Mouse (Mus musculus) cerebral cortex, adult 2 months (tissue): ENCODE results near the gene Igsf23.

Source experiments
- WGBS: fragments of 180-500 bp; shearing (Covaris S2); methylation state at CpG from one replicate; pipeline ENCODE4 v1.1.7; 2018; 5-methylcytosine and 5-hydroxymethylcytosine counted together

Igsf23 gene

DNA sequence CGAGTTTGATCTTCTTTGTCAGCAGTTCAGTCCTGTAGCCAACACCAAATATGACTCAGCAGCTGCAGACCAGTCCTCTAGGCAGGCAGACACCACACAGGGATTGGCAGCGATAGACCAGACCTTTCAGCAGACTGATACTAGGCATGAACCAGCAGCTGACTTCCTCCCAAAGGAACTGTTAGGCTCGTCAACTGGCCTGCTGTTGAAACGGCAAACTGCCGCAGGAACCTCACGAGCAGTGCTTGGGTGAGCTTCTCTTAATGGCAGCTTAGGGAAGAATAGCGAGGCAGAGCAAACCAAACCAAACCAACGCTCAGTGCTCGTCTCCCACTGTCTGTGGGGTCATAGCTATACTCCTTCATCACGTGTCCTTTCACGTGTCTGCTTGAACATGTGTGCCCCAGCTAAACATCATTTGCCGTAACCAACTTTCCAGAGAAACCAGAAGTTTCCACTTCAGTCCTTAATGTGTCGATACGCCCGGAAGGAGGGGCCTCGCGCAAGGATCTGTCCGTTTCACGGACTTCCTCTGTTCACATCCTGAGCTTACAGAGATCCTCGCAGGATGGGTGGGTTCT lies 15.3 kb downstream of the Igsf23 start:
- WGBS, result 71% methylated on average over 20 of the region's 20 CpGs

DNA sequence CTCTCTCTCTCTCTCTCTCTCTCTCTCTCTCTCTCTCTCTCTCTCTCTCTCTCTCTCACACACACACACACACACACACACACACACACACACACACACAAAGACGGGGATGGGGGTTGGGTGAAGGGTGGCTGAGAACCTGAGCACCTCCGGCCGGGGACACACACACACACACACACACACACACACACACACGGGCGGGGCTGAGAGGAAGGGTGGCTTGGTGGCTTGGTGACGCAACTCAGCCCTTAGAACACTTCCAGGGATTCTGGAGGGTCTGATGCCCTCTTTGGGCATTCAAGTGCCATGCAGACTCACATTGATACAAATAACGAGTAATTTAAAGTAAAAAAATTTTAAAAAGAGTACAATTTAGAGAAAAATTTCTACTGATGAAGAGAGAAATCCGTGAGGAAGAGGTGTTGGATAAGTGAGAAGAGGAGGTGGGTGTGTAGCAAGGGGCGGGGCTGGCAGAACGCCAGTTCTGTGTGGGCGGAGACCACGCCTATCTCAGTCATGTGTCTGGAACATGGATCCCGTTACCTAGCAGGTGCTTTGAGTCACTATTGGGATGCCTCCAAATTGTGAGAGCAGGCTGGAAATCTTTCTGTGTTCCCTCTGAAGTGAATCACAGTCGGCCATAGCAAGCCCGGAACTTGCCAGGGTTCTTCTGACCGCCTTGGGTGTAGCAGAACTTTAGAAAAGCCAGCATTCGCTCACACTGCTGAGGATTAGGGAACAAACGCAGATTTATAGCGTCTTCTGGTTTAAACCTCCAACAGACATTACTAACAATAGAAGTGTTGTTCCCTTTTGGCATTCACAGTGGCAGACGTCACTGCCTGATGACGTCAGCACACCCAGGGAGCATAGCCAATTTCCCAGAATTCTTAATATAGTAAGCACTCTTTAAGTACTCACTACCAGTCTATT lies 17.4 kb downstream of the Igsf23 start:
- 6% methylated on average over 21 of the region's 21 CpGs for WGBS

DNA sequence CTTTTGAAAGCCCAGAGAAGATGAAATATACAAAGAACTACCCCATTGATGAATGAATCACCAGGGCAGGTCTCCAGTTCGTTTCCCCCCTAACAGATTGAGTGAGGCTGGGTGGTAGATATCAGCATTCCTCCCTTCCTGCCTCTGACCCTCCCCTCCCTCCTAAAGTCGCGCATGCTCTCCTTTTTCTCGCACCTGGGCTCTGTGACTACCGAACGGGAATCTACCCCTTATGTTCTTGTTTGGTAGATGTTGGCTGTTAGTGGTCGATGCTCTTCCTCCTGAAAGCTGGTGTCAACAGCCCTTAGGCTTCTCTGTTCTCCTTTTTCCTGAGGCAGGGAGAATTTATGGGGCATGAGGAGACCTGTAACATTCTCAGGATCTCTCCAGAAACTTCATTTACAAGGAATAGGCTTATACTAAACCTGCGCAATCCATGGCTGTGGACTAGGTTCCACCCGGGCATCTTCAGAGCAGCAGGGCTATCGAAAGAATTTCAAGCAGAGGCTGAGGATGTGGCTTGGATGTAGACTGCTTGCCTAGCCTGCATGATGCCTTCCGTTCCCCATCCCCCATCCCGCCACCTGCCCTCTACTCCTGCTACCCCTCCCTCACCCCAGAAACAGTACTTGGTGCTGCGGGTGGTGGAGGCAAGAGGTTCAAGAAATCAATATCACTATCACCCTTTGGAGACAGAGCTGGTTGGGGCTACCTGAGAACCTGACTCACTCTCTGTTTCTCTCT lies 18.3 kb downstream of the Igsf23 start:
- WGBS, result 36% methylated on average over 13 of the region's 13 CpGs

DNA sequence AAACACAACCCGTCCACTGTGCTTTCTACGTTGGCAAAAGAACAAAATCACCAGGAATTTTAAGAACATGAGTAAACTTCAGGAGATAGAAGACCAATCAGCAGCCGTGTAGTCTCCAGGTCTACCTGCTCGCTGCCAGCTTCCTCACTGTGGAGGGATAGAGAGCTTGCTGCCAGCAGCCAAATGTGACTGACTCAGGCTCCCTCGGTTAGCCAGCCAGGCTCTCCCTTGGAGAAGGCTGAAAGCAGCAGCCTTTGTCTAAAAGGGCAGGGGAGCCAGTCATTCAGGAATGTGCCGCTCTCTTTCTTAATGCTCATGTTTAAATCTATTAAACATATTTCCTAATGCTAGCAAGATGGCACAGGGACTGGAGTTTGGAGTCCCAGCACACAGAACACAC lies 20.1 kb downstream of the Igsf23 start:
- 73% methylated on average over 6 of the region's 6 CpGs for WGBS

DNA sequence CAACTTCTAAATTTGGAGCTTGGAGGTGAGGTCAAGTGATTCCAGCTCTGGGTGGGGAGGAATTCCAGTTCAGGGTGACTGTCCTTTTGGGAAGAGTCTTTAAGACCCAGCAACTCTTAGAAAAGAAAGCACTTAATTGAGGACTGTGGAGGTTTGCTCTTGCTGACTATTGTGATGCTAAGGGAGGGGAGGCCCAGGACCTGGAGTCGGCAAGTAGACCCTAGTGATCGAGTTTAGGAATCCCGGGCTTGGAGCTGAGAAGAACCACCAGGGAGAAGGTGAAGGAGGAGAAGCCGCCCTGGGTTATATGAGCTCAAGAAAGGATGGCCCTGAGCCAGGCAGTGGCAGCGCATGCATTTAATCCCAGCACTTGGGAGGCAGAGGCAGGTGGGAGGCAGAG lies 22.1 kb downstream of the Igsf23 start:
- whole genome bisulfite sequencing, result 70% methylated on average over 5 of the region's 5 CpGs

DNA sequence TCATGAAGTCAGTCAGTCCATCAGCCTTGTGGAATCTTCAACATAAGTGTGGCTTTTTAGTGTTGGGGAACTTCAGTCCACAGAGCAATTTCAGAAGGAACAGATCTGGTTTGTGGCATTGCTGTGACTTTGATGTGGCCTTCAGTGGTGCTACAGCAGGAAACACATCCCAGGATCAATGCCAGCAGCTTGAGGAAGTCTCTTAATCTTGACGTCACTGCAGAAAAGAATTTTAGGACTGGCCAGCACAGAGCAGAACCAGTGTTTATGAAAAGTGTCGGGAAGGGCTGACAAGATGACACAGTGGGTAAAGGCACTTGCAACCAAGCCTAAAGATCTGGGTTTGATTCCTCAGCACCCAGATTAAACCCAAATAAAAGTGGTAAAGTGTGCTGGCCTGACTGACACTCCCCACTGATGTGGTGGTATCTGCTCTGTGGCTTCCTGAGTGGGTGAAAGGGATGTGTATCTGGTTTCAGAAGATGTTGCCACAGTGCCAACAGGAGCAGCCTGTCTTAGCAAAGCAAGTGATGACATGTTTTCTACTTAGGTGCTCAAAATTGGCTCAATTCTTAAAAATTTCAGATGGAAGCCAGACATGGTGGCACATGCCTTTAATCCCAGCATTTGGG lies 23.6 kb downstream of the Igsf23 start:
- 60% methylated on average over 2 of the region's 2 CpGs for WGBS

DNA sequence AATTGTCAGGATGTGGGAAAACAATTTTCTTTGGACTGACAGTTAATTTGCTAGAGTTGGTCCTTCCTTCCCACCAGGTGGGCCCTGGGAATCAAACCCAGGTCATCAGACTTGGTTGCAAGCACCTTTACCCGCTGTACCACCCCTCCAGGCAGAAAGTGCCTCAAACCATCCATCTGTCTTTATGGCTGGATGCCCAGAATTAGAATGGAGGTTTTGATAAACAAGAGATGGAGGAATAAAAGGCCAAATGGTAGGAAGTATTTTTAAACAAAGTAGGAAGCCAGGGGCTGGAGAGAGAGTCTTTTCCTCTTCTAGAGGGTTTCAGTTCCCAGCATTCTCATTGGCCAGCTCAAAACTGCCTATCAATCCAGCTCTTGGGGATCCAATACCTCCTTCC lies 25.2 kb downstream of the Igsf23 start:
- WGBS, result 66% methylated on average over 1 of the region's 1 CpGs

DNA sequence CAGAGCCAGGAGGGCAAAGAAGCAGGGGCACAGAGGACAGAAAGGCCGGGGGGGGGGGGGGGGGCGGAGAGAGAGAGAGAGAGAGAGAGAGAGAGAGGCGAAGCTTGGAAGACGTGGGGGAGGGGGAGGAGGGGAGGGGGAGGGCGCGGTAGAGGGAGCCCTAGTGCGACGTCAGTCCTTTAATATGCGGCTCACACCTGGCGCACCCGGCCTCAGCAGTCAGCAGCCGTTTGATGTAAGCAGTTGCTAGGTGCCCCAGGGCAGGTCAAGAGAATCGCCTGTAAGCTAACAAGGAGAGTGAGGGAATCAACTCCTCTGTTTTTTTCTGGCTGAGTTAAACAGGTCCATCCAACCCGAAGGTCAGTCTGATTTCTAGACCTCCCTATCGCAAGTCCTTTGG lies 26.8 kb downstream of the Igsf23 start:
- WGBS, result 28% methylated on average over 13 of the region's 15 CpGs

DNA sequence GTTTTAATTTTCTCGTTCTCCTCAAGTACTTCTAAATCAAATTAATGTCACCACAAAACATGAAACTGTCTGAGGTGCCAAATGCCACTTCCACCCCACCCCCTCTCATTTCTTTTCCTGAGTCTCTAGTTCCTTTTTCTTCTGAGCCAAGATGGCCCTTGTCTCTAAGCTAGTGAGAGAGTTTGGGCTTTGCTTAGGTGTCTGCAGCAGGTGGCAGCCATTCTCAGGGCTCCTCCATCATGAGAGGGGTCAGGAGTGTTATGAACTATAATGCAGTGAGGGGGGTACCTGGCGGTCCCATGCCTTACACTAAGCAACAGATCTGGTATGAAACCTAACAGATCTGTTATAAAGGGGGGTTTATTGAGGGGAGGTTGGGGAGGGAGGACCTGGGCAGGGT lies 27.2 kb downstream of the Igsf23 start:
- 53% methylated on average over 2 of the region's 2 CpGs for WGBS

DNA sequence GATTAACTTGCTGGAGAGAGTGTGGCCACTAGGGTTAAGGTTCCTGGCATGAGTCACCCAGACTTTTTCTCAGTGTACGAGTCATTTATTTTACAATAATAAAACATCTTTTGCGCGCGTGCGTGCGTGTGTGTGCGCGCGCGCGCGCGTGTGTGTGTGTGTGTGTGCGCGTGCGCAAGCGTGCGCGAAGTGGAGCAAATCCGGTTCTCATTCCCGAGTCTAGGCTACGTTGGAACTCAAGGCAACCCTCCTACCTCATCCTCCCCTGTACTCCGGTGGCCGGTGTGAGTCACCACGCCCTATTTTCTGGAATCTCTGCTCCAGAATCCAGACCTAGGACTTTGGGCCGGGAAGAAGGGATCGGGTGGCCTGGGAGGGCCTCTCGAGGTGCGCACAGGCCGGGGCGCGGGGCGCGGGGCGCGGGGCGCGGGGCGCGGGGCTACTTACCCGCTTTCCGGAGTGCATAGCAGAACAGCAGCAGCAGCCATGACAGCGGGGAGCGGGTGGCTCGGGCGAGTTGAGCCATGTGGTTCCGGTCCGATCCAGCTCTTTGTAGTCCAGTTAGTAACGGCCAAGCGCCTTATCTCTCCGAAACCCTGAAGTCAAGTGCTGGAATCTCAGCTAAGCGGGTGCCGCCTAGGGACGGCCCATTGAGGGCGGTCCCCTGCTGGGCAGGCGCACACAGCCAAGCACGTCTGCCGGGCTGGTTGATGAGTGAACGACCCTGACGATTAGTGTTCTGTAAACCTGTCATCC lies 29.9 kb downstream of the Igsf23 start, which contains the start of gene Pvr:
TSS of gene Pvr (minus strand) at position 655 of the 756 bp plus-strand sequence.
- under 1% methylated on average over 54 of the region's 60 CpGs for WGBS

DNA sequence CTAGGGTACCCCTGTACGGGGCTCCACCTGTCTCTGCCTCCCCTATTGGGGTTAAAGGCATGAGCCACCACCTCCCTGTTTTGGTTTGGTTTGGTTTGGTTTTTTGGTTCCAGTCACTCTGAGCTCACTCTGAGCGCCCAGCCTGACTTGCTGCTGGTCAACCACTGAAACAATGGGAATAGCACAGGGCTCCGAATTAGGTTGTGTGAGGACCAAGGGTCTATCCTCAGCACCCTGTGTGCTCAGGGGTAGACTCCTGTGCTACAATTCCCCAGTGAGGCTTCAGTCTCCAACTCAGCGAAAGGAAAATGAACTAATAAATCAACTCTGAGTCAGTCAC lies 30.4 kb downstream of the Igsf23 start:
- WGBS, result 32% methylated on average over 4 of the region's 4 CpGs

DNA sequence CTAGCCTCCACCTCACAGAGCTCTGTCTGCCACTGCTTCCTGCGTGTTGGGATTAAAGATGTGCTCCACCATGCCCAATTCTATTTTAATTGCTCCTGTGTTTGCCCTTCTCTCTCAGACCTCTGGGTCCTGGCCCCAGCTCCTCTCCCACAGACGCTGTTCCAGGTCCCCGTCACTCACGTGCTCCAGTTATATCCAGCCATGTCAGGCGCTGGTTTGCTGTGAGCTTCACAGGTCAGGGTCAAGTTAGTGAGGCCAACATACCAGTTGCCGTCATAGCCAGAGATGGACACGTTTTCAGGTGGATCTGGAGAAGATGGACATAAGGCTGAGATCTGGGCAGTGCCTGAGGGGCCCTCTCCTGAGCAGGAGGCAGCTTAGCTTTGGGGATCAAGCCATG lies 36.0 kb downstream of the Igsf23 start:
- WGBS, result 93% methylated on average over 7 of the region's 7 CpGs

DNA sequence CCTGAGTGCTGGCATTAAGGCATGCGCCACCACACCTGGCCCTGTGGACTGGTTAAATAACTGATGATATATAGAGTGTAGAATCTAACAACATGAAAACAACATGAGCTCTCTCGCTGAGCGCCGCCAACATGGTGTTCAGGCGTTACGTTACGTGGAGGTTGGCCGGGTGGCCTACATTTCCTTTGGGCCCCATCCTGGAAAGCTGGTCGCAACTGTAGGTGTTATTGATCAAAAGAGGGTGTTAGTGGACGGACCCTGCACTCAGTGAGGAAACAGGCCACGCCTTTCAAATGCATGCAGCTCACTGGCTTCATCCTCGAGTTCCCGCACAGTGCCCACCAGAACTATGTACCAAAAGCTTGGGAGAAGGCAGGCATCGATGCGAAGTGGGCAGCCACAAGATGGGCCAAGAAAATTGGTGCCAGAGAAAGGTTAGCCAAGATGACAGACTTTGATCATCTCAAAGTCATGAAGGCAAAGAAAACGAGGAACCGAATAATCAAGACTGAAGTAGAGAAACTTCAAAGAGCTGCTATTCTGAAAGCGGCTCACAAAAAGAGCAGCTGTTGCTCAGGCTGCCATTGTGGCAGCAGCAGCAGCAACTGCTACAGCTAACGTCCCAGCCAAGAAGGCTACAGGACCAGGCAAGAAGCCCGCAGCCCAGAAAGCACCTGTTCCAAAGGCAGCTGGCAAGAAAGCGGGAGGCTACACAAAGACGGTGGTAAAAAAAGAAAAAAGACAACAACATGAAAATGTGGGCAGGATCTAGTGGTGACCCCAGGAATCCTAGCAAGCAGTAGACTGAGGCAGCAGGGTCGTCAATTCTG lies 38.6 kb downstream of the Igsf23 start:
- WGBS, result 76% methylated on average over 23 of the region's 23 CpGs

DNA sequence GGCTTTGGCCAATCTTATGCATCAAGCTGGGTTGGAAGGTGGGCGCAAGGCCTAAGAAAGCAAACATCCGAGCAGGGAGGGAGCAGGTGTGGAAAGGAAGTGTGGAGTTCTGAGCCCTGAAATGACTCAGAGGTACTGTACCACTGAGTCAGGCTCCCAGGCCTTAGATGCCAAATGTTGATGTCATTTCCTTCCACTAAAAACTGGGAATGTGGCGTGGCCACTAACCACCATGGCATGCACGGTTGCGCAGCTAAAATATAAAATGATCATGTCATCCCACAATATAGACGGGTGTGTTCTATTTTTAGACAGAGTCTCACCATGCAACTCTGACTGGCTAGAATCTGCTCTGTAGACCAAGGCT lies 39.3 kb downstream of the Igsf23 start:
- 62% methylated on average over 6 of the region's 6 CpGs for WGBS

DNA sequence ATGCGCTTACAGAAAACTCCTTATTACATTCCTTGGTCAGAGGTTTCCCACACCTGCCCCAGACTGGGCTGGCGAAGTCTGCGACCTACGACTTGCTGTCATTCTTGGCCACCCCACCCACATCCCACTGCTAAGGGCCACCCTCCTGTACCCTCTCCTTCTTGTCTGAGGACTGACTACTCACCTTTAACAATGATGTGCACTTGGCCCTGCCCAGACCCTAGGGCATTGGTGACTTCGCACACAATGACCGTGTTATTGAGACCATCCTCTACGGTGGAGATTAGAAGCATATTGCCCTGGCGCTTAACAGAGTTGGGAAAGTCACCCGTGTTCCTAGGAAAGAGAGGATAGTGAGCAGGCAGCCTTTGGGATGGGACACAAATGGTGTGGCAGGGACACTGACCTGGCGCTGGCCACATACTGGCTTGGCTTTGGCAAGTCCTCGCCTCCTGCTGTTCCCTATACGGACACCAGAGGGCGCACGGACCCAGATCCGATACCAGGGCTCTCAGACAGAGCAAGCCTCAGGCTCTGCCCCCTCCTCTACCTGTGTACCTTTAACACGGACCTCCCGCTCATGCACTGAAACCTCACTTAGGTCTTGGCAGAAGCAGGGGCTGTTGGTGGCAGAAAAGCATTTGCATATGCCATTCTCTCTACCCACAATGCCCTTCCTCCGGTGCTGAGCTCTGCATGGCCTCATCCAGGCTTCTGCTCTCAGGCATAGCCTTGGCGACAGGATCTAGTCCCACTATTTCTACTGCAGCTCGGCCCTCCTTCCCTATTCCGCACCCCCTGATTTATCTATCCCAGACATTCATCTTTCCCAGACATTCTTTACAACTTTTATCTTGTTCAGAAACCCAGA lies 39.9 kb downstream of the Igsf23 start:
- 47% methylated on average over 21 of the region's 21 CpGs for WGBS

DNA sequence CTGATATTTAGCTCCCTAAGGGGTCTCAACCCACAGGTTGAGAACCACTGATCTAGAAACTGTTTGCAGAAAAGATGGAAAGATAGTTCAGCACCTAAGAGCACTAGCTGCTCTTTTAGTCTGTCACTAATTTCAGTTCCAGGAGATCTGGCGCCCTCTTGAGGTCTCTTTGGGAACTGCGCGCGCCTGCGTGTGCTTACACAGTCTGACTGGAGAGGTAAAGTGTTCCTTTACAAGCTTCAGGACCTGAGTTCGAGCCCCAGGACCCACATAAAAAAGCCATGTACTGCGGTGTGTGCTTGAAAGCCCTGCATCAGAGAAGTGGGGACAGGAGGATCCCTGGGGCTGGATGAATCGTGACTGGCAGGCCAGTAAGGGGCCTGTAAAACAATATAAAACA lies 60.7 kb downstream of the Igsf23 start:
- 55% methylated on average over 8 of the region's 8 CpGs for WGBS

DNA sequence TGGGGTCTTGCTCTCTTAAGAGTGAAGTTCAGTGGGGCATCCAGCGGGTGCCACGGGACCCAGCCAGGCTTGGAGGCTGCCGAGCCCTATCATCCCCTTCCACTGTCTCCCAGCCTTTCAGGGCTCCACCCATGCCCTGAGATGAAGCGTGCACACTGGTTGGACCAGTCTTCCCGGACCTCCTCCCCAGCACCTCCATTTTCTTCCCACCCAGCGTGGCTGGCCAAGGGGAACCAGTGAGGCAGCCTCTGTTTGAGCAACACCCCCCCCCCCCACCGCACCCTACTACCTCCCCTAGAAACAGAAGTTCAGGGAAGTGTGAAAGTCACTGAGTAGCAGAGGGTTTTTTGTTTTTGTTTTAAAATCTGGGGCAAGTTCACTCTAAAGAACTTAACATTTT lies 62.7 kb downstream of the Igsf23 start, which contains the start of gene Ceacam19:
TSS of gene Ceacam19 (minus strand) at position 117 of the 400 bp plus-strand sequence.
- 72% methylated on average over 7 of the region's 7 CpGs for WGBS
